Mouse (Mus musculus) hindbrain, postnatal 0 days (tissue): ENCODE measurements around the gene Pcid2. TPM values are rescaled to one million over a fixed set of nuclear protein-coding genes. Genes with fewer than 3 reads are reported as not detected.
A peak's percentile ranks its signal among the peaks of the same experiment; 100 is the strongest.

ENCODE experiments used
- ATAC-seq: fragments of 200-750 bp; cut with Nextera tagmentation; 2 replicates; pipeline ENCODE4 v1.8.0; 2017; ENCODE audit warnings: mild to moderate bottlenecking, moderate TSS enrichment, moderate library complexity
- DNase-seq: peaks from one replicate; pipeline ENCODE4 v3.0.0-alpha.2; 2015; ENCODE audit warnings: low spot score
- H3K27ac ChIP-seq: fragments of 300-500 bp; sonication (generic); 2 replicates; pipeline ENCODE4 v1.5.1; 2014; ENCODE audit warnings: mild to moderate bottlenecking
- H3K27me3 ChIP-seq: fragments of 300-500 bp; sonication (generic); 2 replicates; pipeline ENCODE4 v1.6.1; 2014; ENCODE audit warnings: low read length, mixed read lengths; ENCODE audit not compliant: insufficient read depth
- H3K36me3 ChIP-seq: fragments of 300-500 bp; sonication (generic); 2 replicates; pipeline ENCODE4 v1.6.1; 2014; ENCODE audit warnings: low read length, mixed read lengths; ENCODE audit not compliant: insufficient read depth
- H3K4me1 ChIP-seq: fragments of 300-500 bp; sonication (generic); 2 replicates; pipeline ENCODE4 v1.6.1; 2014; ENCODE audit warnings: antibody characterized with exemption, low read length, mixed read lengths; ENCODE audit not compliant: insufficient read depth
- H3K4me2 ChIP-seq: fragments of 300-500 bp; sonication (generic); 2 replicates; pipeline ENCODE4 v1.6.1; 2014; ENCODE audit warnings: low read depth, mild to moderate bottlenecking, low read length, moderate library complexity, mixed read lengths
- H3K4me3 ChIP-seq: fragments of 300-500 bp; sonication (generic); 2 replicates; pipeline ENCODE4 v1.5.1; 2014; ENCODE audit warnings: low read length
- H3K9ac ChIP-seq: fragments of 300-500 bp; sonication (generic); replicated peaks from 2 replicates; pipeline ENCODE4 v1.6.1; 2014; ENCODE audit warnings: mild to moderate bottlenecking, low read length, moderate library complexity, mixed read lengths
- H3K9me3 ChIP-seq: fragments of 300-500 bp; sonication (generic); 2 replicates; pipeline ENCODE4 v1.6.1; 2016; ENCODE audit warnings: low read length, mixed read lengths
- CTCF ChIP-seq: IDR thresholded peaks from 2 replicates; pipeline ENCODE4 v1.5.1; 2016; ENCODE audit warnings: antibody characterized with exemption, control low read depth, low read depth
- WGBS: fragments of 180-500 bp; shearing (Covaris S2); extraction: QIAGEN DNeasy Blood & Tissue Kit; methylation state at CpG from one replicate; pipeline ENCODE4 v1.1.7; 2014; 5-methylcytosine and 5-hydroxymethylcytosine counted together
- polyA plus RNA-seq: library from polyadenylated mRNA; unstranded; fragments of >200 nt; fragmentation: Nextera tagmentation; extraction: Ambion mirVana; gene quantifications from 2 replicates; pipeline ENCODE4 v1.2.1, GENCODE M21; 2015
- total RNA-seq: library from RNA; depleted of rRNA; stranded (reverse); fragments of >200 nt; gene quantifications from 2 replicates; pipeline ENCODE4 v1.2.3, GENCODE M21; 2014

The Pcid2 gene
- total and polyA plus RNA-seq, 2 experiments from 2014 or later = 29.1 to 31.5 TPM

DNA sequence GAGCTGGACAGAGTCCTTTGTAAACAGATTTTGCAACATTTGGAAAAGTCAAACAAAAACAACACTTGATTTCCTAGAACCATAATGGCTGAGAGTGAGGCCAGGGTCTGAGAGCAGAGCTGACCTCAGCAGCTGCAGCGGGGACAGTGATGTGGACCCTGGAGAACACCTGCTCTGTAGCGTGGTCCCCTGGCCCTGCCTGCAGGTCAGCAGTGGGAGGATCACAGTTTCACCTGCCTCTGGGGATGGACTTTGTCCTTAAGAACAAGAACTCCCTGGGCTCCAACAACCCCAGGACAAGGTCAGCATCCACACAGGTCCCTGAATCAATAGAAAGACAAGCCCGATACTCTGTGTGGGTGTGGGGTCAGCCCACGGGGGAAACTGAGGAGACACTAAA is 47.9 kb downstream of the Pcid2 start:
- no peak for DNase-seq
- no peaks in the 10 kb centered on the region for H3K27me3 ChIP-seq
- ATAC-seq = no peak
- no peaks in the 10 kb centered on the region for H3K4me1 ChIP-seq
- H3K9ac ChIP-seq = no peak overlapping the region
- no peaks in the 10 kb centered on the region for H3K36me3 ChIP-seq
- 92% methylated on average over 4 of the region's 4 CpGs for WGBS
- H3K4me2 ChIP-seq = no peak overlapping the region
- no peak overlapping the region for H3K27ac ChIP-seq
- no peak overlapping the region for H3K4me3 ChIP-seq
- TF ChIP-seq CTCF = no peak
- H3K9me3 ChIP-seq = no peaks in the 10 kb centered on the region

DNA sequence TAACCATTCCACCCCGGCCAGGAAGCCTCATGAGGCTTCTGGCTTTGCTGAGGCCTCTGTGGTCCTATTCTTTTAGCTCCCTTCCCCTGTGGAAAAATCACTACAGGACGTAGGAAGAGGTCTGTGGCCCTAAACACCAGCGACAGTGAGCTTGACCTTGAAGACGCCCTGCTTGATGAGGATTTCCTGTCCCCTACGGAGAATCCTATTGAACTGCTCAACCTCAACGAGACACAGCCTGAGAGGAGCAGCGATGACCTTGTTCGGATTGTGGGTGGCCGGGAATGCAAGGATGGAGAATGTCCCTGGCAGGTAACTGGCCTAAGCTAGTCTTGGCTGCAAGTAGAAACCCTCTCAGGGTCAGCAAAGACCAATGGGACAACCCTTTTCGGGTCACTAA is 54.7 kb downstream of the Pcid2 start:
- ATAC-seq (no peak), DNase-seq (no peak)
- Histone ChIP-seq H3K36me3 (no peaks in the 10 kb centered on the region), H3K9me3 (no peaks in the 10 kb centered on the region), H3K4me3 (no peak overlapping the region), H3K4me2 (no peak overlapping the region), H3K27me3 (no peaks in the 10 kb centered on the region), H3K4me1 (no peaks in the 10 kb centered on the region), H3K27ac (no peak overlapping the region), H3K9ac (no peak overlapping the region)
- TF ChIP-seq CTCF = no peak
- 69% methylated on average over 10 of the region's 10 CpGs for WGBS

DNA sequence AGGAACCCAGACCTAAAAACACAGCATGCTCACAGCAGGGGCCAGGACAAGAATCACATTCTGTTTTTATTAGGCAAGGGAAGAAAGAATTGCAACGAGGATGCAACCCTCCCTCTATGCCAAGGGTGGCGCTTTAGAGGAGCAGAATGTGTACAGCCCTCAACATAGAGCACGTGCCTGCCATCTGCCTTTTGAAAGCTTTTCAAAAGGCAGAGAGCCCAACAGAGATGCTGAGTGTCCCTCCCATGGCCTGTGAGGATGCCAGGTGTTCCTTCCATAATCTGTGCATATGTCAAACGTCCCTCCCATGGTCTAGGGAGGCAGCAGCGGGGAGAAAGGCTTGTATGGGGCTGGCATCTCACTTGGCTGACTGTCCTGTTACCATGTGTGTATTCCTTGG is 57.6 kb downstream of the Pcid2 start:
- Histone ChIP-seq H3K27ac (no peak overlapping the region), H3K9ac (no peak overlapping the region), H3K36me3 (no peaks in the 10 kb centered on the region), H3K27me3 (no peaks in the 10 kb centered on the region), H3K4me1 (no peaks in the 10 kb centered on the region), H3K4me2 (no peak overlapping the region), H3K9me3 (no peaks in the 10 kb centered on the region), H3K4me3 (no peak overlapping the region)
- peak; percentile 78 for ATAC-seq
- DNase-seq = peak; percentile 62
- TF ChIP-seq CTCF = peak; percentile 38
- 42% methylated on average over 5 of the region's 5 CpGs for WGBS

DNA sequence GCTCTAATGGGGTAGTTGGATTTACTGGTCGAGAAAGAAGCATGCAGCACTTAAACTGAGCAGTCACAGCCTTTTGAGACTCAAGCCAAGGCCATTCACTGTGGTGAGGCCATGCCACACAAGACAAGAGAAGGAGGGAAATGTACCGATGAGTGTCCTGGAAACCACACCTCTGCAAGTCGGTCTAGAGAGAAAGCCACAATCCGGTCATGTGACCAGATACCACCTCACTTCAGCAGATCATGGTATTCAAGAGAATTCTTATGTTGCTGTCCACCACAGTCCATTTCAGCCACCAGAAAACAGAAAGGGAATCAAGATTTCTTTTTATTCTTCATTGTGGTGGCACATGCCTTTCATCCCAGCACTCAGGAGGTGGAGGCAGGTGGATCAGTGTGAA is 63.8 kb downstream of the Pcid2 start:
- Histone ChIP-seq H3K36me3 (no peaks in the 10 kb centered on the region), H3K9ac (no peak overlapping the region), H3K9me3 (no peaks in the 10 kb centered on the region), H3K4me3 (no peak overlapping the region), H3K4me2 (no peak overlapping the region), H3K27ac (no peak overlapping the region), H3K4me1 (no peaks in the 10 kb centered on the region), H3K27me3 (no peaks in the 10 kb centered on the region)
- DNase-seq = no peak
- no peak for TF ChIP-seq CTCF
- 85% methylated on average over 4 of the region's 4 CpGs for WGBS
- no peak for ATAC-seq

DNA sequence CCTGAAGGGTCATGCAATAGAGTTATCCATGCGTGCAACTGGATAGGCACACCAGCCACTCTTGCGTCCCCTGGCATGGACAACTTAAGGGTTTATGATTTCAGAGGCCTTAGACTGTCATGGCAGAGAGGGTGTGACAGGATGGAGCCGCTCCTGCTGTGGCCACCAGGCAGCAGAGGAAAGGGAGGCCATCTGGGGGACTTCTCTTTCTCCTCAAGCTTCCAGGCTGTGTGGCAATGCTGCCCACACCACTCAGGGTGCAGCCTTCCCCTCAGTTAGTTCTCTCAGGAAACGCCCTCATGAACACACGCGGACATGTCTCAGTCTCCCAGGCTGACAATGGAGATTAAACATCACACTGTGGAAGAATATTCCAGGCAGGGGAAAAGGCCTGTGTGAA is 66.2 kb downstream of the Pcid2 start:
- no peak for TF ChIP-seq CTCF
- 84% methylated on average over 6 of the region's 6 CpGs for WGBS
- no peak overlapping the region for H3K27ac ChIP-seq
- ATAC-seq (no peak), DNase-seq (no peak)
- H3K4me1 ChIP-seq = no peaks in the 10 kb centered on the region
- no peaks in the 10 kb centered on the region for H3K9me3 ChIP-seq
- no peak overlapping the region for H3K9ac ChIP-seq
- no peaks in the 10 kb centered on the region for H3K36me3 ChIP-seq
- H3K27me3 ChIP-seq = no peaks in the 10 kb centered on the region
- no peak overlapping the region for H3K4me2 ChIP-seq
- no peak overlapping the region for H3K4me3 ChIP-seq

DNA sequence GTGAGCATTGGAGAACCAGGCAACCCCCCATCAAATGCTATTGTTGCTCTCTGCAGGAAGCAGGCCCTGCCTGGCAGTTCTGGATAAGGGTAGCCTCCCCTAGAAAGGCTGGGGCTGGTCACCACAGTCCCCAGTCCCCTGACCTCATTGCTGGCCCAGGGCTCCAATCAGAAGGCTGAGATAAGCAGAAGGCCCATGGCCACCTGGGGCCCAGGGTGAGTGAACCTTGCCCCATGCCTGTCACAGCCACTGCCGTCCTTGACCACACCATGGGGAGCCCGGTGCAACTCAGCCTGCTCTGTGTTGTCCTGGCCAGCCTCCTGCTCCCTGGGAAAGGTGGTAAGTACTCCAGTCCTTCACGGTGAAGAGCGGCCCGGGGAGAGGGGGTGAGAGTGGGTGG is 67.7 kb downstream of the Pcid2 start:
- 38% methylated on average over 5 of the region's 5 CpGs for WGBS
- Histone ChIP-seq H3K4me3 (no peak overlapping the region), H3K27me3 (no peaks in the 10 kb centered on the region), H3K36me3 (no peaks in the 10 kb centered on the region), H3K9ac (no peak overlapping the region), H3K27ac (no peak overlapping the region), H3K4me1 (no peaks in the 10 kb centered on the region), H3K9me3 (no peaks in the 10 kb centered on the region), H3K4me2 (no peak overlapping the region)
- TF ChIP-seq CTCF = no peak
- DNase-seq (no peak), ATAC-seq (no peak)

DNA sequence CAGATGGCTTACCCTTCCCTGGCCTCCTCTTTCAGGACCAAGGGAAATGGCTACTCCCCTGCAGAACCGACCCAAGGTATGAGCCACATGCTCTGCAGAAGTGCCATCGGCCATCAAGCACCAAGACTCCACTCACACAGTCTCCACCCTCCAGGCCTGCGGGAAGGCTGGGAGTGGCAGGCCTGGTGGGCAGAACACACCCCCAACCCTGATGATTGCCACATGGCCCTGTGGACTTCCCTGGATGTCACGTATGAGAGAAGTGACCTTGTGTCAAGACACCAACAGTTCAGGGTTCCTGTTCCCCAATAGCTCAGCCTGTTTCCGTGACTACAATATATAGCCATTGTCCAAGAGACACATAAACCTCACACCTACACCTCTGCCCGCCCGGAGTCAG is 68.2 kb downstream of the Pcid2 start, which contains the start of gene F10:
TSS of gene F10 (plus strand) at position 294 of the 400 bp plus-strand sequence.
- no peak for TF ChIP-seq CTCF
- Histone ChIP-seq H3K36me3 (no peaks in the 10 kb centered on the region), H3K27ac (no peak within 1 kb of the TSS), H3K9ac (no peak within 1 kb of the TSS), H3K4me1 (no peaks in the 10 kb centered on the region), H3K9me3 (no peaks in the 10 kb centered on the region), H3K4me2 (no peak within 1 kb of the TSS), H3K27me3 (no peaks in the 10 kb centered on the region), H3K4me3 (no peak within 1 kb of the TSS)
- no peak for DNase-seq
- no peak for ATAC-seq
- 80% methylated on average over 7 of the region's 7 CpGs for WGBS
